Mouse (Mus musculus): ENCODE results near the gene Fstl3.
"Not testable (repeated sequence)": the region's sequence is repeated elsewhere in the genome, so short reads cannot be mapped to it uniquely, and the experiment has no call there.

The Fstl3 gene

GRCm38 (mm10) chr10:79756660-79757059 is 20.4 kb upstream of the Fstl3 start:
- in situ Hi-C loops (cut with MboI; ENCODE audit: low pct_unique_long_range_greater_than_20kb in 1 of 2, low sequenced_read_pairs in 2 of 2, unreplicated experiment in 1 of 2), result no loop called here

GRCm38 (mm10) chr10:79759675-79760074 is 17.4 kb upstream of the Fstl3 start:
- in situ Hi-C loops (cut with MboI; ENCODE audit: low pct_unique_long_range_greater_than_20kb in 1 of 2, low sequenced_read_pairs in 2 of 2, unreplicated experiment in 1 of 2), result not testable (repeated sequence)

- in situ Hi-C loops (cut with MboI; ENCODE audit: low pct_unique_long_range_greater_than_20kb in 1 of 2, low sequenced_read_pairs in 2 of 2, unreplicated experiment in 1 of 2), result no loop called here
Measured at GRCm38 (mm10) chr10:79760603-79761143, 16.4 kb upstream of the Fstl3 start.

- in situ Hi-C loops (cut with MboI; ENCODE audit: low pct_unique_long_range_greater_than_20kb in 1 of 2, low sequenced_read_pairs in 2 of 2, unreplicated experiment in 1 of 2), result no loop called here
Measured at GRCm38 (mm10) chr10:79762875-79763274, 14.2 kb upstream of the Fstl3 start.

GRCm38 (mm10) chr10:79764234-79764633 is 12.8 kb upstream of the Fstl3 start:
- in situ Hi-C loops (cut with MboI; ENCODE audit: low pct_unique_long_range_greater_than_20kb in 1 of 2, low sequenced_read_pairs in 2 of 2, unreplicated experiment in 1 of 2), result no loop called here

- in situ Hi-C loops (cut with MboI; ENCODE audit: low pct_unique_long_range_greater_than_20kb in 1 of 2, low sequenced_read_pairs in 2 of 2, unreplicated experiment in 1 of 2), result no loop called here
Measured at GRCm38 (mm10) chr10:79765228-79765745, 11.8 kb upstream of the Fstl3 start.

GRCm38 (mm10) chr10:79766001-79766507 is 11.0 kb upstream of the Fstl3 start:
- in situ Hi-C loops (cut with MboI; ENCODE audit: low pct_unique_long_range_greater_than_20kb in 1 of 2, low sequenced_read_pairs in 2 of 2, unreplicated experiment in 1 of 2), result no loop called here

- in situ Hi-C loops (cut with MboI; ENCODE audit: low pct_unique_long_range_greater_than_20kb in 1 of 2, low sequenced_read_pairs in 2 of 2, unreplicated experiment in 1 of 2), result no loop called here
Measured at GRCm38 (mm10) chr10:79766508-79767325, 10.4 kb upstream of the Fstl3 start, which contains the start of gene Rnf126. Gene Rnf126 (minus strand): TSS chr10:79766952.

- in situ Hi-C loops (cut with MboI; ENCODE audit: low pct_unique_long_range_greater_than_20kb in 1 of 2, low sequenced_read_pairs in 2 of 2, unreplicated experiment in 1 of 2), result no loop called here
Measured at GRCm38 (mm10) chr10:79767372-79768244, 9.5 kb upstream of the Fstl3 start.

- in situ Hi-C loops (cut with MboI; ENCODE audit: low pct_unique_long_range_greater_than_20kb in 1 of 2, low sequenced_read_pairs in 2 of 2, unreplicated experiment in 1 of 2), result no loop called here
Measured at GRCm38 (mm10) chr10:79768400-79768799, 8.7 kb upstream of the Fstl3 start.

- in situ Hi-C loops (cut with MboI; ENCODE audit: low pct_unique_long_range_greater_than_20kb in 1 of 2, low sequenced_read_pairs in 2 of 2, unreplicated experiment in 1 of 2), result no loop called here
Measured at GRCm38 (mm10) chr10:79769329-79769728, 7.7 kb upstream of the Fstl3 start.

- in situ Hi-C loops (cut with MboI; ENCODE audit: low pct_unique_long_range_greater_than_20kb in 1 of 2, low sequenced_read_pairs in 2 of 2, unreplicated experiment in 1 of 2), result no loop called here
Measured at GRCm38 (mm10) chr10:79772320-79772719, 4.8 kb upstream of the Fstl3 start.

GRCm38 (mm10) chr10:79773208-79773607 is 3.9 kb upstream of the Fstl3 start:
- in situ Hi-C loops (cut with MboI; ENCODE audit: low pct_unique_long_range_greater_than_20kb in 1 of 2, low sequenced_read_pairs in 2 of 2, unreplicated experiment in 1 of 2), result no loop called here

- in situ Hi-C loops (cut with MboI; ENCODE audit: low pct_unique_long_range_greater_than_20kb in 1 of 2, low sequenced_read_pairs in 2 of 2, unreplicated experiment in 1 of 2), result no loop called here
Measured at GRCm38 (mm10) chr10:79774486-79775279, 2.4 kb upstream of the Fstl3 start.

- in situ Hi-C loops (cut with MboI; ENCODE audit: low pct_unique_long_range_greater_than_20kb in 1 of 2, low sequenced_read_pairs in 2 of 2, unreplicated experiment in 1 of 2), result no loop called here
Measured at GRCm38 (mm10) chr10:79778006-79778405, 934 bp downstream of the Fstl3 start.

- in situ Hi-C loops (cut with MboI; ENCODE audit: low pct_unique_long_range_greater_than_20kb in 1 of 2, low sequenced_read_pairs in 2 of 2, unreplicated experiment in 1 of 2), result no loop called here
Measured at GRCm38 (mm10) chr10:79779193-79779592, 2.1 kb downstream of the Fstl3 start.

- in situ Hi-C loops (cut with MboI; ENCODE audit: low pct_unique_long_range_greater_than_20kb in 1 of 2, low sequenced_read_pairs in 2 of 2, unreplicated experiment in 1 of 2), result no loop called here
Measured at GRCm38 (mm10) chr10:79779784-79780663, 3.0 kb downstream of the Fstl3 start.

Measured in mouse embryonic stem cell (cell line).